Mouse (Mus musculus) heart, adult 2 months (tissue): ENCODE measurements at regions not wholly inside any gene's neighbourhood (a gene's known extent, or its start where the extent isn't known, plus 50 kb on each side); places are given as distances from the start of the nearest gene placed in this dataset.

Source experiments
- CTCF ChIP-seq: fragments of 200-600 bp; IDR thresholded peaks from 2 replicates; pipeline ENCODE4 v1.8.1; 2022; ENCODE audit warnings: antibody characterized with exemption, mild to moderate bottlenecking, moderate library complexity
- EP300 ChIP-seq: fragments of 200-500 bp; IDR thresholded peaks from 2 replicates; pipeline ENCODE4 v1.6.1; 2011; ENCODE audit warnings: low read depth, low read length, control low read depth; ENCODE audit not compliant: insufficient read depth
- POLR2A ChIP-seq: fragments of 200-500 bp; IDR thresholded peaks from 2 replicates; pipeline ENCODE4 v1.6.1; 2011; ENCODE audit warnings: mild to moderate bottlenecking, low read depth, low read length, control low read depth; ENCODE audit not compliant: insufficient read depth

GRCm38 (mm10) chr11:6962322-6962721 is 101.0 kb upstream of the Adcy1 start:
- no peak for TF ChIP-seq CTCF
- no peak for TF ChIP-seq EP300
- no peak for TF ChIP-seq POLR2A
